Mouse (Mus musculus): ENCODE data around the gene Ppp6r2.

Ppp6r2 gene

DNA sequence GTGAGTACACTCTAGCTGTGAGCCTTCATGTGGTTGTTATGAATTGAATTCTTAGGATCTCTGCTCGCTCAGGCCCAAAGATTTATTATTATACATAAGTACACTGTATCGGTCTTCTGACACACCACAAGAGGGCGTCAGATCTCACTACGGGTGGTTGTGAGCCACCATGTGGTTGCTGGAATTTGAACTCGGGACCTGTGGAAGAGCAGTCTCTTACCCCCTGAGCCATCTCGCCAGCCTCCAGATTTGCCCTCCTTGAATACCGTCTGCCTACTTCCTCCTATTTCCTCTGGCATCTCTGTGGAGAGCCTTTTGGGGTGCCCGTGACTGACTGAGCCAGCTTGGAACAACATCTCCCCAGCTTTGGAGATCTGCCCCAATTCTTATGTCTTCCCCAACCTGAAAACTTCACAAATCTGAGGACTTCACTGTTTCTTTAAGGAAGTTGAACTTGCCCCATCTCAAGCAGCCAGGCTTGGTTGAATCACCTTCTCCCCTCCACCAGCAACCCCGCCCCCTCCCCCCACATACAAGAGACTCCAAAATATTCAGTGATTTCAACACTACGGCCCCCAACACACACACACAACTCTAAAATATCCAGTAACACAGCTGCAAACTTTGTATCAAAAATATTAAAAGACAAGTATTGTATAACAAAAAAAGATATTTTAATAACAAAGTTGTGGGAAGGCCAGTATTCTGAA is 29.6 kb upstream of the Ppp6r2 start:
- DNase-seq (ENCODE audit: low spot score in 2 of 2), result no peak

DNA sequence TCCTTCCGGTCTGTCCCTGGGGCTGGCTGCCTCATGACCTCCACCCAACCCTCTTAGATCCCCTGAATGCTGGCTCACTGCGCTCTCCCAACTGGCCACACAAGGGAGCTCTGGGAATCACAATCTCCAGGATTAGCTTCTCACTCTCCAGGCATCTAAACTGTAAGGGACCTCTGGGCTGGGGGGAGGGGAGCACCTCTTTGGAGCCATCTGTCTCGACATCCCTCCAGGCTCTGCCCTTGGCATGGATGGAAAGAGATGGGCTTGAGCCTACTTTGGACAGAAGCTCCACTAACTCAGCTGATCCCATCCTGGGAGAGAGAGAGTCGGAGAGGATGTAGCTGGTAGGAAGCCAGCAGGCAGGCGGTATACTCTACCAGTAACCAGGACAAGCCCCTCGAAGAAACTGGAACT is 29.0 kb upstream of the Ppp6r2 start:
- peak in 1 of 2 experiments; percentile 17 for DNase-seq (ENCODE audit: low spot score in 2 of 2)

DNA sequence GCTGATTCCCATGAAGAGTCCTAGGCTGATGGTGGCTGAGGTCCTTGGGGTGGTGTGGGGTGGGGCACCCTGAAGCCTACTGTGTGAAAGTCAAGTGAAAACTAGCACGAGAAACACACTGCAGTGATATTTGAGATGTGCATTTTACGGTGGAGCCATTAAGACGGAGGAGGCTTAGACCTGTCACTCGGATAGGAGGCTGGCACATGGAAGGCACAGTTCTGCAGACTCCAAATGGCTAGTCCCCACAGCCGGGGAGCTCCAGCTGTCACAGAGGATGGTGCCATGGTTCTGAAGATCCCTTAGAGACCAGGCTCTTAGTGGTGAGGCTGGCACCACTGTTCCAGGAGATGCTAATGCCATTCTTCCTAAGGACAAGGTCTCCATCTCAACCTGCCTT is 28.5 kb upstream of the Ppp6r2 start:
- DNase-seq (ENCODE audit: low spot score in 2 of 2), result no peak

DNA sequence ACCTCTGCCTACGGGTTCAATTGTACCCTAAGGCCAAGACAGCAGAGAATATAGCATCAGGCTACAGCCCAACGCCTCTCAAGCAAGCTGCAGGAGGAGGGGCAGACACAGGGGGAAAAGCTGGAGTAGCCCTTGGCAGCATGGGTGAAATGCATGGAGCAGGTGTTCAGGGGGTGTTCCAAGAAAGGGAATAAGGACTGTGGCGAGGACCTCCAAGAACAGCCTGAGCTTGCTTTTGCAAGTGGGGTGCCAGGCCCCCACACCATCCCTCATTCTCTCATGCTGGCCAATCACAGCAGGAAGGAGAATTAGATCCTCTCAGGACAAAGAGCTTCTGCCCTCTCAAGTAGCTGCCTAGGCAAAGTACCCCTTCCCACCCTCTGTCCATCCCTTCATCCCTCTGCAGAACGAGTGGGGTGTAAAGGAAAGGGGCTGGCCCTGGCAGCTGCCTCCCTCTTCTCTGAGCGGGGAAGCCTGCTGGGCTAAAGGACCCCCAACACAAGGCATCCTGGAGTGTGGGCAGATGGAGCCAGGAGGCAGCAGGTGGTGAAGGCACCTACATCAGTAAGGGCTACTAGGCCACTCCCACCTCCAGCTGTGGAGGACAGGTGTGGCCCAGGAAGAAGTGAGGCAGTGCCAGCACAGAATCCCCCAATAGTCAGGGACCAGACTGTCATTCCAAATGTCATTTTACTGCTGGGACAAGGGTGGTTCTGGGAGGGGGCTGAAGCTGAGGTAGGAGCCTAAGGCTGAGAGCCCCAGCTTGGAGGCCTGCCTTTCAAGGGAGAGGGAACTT is 27.0 kb upstream of the Ppp6r2 start:
- DNase-seq (ENCODE audit: low spot score in 2 of 2), result no peak

DNA sequence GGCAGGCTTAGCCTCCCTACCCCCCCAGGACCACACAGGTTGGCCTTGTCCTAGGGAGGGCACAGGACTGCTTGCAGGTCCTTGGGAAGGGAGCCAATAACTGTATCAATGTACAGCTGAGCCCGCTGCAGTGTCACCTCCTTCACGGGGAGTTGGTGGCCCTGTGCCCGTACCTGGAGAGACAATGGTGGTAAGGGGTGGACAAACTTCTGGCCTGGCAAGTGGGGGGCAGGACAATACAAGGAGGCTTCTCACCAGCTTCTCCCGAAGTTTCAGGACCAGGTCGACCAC is 26.5 kb upstream of the Ppp6r2 start:
- no peak for DNase-seq (ENCODE audit: low spot score in 2 of 2)

DNA sequence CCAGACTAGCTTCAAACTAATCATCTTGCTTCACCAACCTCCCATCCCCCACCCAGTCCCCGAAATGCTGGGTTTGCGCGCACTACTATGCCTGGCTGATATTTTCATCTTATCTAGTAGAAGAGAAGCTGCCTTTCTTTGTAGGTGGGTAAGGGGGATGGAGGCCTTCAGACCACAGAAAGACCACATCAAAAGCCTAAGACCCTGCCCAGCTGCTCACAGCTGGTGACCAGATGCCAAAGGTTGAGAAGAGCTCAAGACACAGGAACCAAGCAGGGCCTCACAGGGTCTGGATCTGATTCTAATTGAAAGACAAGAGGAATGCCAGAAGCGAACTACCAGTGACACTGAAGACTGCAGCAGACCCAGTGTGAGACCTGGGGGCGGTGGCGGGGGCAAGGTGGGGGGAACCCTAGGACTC is 16.1 kb upstream of the Ppp6r2 start:
- no peak for DNase-seq (ENCODE audit: low spot score in 2 of 2)

DNA sequence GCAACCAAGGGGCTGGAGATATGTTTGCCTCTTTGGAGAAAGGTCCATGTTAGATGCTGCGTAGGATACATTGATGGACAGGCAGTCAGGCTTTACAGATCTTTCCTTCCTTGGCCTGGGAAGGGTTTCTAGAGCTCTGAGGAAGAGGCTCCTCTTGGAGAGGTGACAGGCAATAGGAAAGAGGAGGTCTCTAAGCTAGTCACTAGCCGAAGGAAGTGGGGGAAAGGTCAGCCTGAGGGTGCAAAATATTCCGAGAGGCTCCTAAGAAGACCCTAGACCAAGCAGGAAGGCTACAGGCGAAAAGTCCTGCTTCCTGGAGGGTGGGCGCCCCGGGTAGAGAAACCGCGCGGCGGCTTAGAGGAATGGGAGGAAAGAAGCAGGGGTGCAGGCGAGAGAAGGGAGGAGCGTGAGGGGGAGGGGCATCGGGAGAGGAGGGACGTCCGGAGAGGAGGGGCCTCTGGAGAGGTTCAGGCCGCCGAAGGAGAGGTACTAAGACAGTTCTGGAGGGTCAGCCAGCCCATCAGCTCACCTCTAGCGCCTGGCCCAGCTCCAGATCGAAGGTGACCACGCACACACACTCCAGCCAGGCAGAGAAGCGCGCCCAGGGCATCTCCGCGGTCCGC is 15.6 kb upstream of the Ppp6r2 start:
- peak; percentile 86 to 94 for DNase-seq (ENCODE audit: low spot score in 2 of 2)

DNA sequence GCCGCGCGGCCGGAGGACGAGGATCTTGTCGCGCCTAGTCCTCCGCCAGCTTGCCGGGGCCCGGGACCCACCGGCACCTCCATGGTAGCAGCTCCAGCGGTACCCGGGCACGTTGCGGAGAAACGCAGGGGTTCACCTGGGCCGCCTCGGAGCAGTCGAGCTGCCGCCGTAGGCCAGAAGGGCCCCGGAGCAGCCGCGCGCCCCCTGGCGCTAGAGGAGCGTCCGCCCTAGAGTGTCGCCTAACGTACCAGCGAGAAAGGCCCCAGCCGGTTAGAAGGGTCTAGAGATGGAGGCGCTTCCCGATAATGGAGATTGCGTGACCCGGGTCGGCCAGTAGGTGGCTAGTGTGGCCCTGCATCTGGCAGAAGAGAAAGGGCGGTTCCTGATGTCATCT is 15.0 kb upstream of the Ppp6r2 start, which contains the start of gene Dennd6b:
Dennd6b (minus strand) TSS at position 184 of the 394 bp plus-strand sequence.
- peak; percentile 93 to 98 for DNase-seq (ENCODE audit: low spot score in 2 of 2)

DNA sequence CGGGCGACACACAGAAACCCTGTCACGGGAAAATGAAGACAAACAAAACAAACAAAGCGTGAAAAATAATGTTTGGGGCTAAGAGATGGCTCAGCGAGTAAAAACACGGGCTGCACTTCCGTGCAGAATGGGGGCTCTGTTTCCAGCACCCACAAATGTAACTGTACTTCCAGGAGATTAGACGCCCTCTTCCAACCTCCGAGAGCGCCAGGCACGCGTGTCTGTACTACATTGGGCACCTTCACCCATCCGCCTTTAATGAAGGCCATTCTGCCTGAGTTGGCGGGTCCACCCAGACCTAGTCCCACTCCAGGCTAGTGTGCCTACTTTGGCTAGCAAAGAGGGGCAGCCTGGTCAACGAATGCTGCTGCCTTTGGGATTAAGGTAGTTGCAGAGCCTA is 14.3 kb upstream of the Ppp6r2 start:
- DNase-seq (ENCODE audit: low spot score in 2 of 2), result no peak

DNA sequence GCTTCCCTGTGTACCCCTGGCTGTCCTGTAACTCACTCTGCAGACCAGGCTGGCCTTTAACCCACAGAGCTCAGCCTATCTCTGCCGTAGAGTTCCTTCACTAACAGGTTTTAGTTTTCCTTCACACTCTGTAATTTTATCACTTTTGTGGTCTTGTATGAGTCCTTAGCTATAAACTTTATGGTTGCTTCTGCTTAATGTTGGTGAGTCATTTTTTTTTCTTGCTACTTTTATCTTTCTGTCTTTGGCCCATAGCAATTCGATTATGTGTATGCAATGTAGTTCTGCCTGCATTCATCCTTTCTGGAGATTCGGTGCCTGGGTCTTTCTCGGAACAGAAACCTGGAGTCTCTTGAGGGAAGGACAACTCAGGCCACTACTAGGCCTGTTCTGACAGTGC is 3.9 kb upstream of the Ppp6r2 start:
- DNase-seq (ENCODE audit: low spot score in 2 of 2), result no peak

DNA sequence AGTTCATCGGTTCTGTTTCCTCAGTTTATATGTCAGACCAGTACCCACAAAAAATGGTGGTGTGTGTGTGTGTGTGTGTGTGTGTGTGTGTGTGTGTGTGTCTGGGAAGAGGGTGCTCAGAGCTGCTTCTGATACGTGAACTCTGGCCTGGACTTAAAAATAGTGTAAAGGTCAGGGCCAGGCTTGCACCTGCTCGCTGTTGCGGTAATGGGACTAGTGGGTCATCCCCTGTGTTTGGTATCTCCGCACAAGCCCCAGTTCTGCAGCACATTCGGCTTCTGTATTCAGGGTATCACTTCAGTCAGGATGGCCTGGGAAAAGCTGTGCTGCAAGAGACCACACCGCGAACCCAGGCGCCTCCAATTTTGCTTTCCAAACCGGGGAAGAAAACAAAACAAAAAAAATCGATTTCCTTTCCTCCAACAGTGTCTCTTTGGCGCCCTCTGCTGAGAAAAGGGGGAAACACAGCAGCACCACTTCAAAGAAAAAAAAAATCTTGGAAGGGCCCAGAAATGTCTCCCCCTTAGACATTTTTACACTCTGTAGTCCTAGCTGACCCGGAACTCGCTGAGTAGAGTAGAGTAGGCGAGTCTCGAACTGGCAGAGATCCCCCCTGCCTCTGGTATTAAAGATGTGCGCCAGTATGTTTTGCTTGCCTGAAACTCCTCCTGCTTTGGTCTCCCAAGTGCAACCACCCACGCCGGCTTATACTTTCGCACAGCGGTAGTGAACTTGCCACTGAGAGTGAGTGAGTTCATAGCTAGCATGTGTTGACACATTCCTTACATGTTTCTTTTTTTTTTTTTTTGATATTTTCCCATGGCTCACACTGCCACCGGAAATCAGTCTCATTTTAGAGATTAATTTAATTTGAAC is 1.2 kb upstream of the Ppp6r2 start:
- peak; percentile 90 to 94 for DNase-seq (ENCODE audit: low spot score in 2 of 2)

DNA sequence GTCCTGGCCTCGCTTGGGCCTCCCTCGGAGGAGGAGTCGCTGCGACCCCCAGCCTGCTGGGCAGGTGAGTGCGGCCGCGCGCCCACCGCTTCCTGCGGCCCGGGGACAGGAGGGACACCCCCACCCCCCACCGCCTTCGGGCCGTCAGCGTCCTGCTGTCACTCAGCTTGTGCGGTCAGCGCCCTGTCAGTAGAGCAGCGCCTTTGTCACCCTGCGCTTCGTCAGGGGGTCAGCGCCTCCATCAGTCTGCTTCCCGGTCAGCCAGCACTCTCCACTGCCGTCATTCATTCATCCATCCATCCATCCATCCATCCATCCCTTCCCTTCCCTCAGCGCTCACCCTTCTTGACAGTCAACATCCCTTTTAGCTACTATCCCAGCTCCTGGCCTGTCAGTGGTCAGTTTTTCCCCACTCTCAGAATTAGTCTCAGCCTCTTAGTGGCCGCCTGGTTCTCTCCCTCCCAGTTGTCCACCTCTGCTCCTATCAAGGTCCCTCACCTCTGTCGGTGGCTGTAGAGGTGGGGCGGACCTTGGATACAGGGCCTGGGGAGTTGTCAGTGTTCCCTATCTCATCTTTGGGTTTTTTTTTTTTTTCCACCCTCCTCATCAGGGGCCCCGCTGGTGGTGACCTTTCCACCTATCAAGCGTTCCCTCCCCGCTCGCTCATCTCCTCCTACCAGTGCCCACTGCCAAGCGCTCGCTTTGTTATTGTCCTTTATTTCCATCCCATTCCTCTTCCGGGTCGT is 536 bp downstream of the Ppp6r2 start:
- peak; percentile 56 to 65 for DNase-seq (ENCODE audit: low spot score in 2 of 2)

DNA sequence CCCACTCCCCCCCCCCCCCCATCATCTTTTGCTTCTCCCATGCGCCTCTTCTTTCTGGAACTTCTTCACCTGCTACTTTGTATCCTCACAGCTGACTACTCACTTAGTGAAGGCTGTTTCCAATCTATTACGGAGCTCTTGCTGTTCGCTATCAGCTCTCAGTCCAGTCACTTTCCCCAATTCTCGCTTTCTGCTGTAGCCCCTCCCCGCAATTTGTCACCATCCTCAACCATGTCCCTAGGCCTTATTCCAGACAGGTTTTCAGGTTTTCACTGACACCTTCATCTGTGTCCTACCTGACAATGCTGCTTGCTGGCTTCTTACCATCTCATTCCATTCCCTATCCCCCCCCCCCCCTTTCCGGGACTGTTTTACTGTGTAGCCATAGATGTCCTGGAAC is 1.1 kb downstream of the Ppp6r2 start:
- DNase-seq (ENCODE audit: low spot score in 2 of 2), result peak in 1 of 2 experiments; percentile 14

DNA sequence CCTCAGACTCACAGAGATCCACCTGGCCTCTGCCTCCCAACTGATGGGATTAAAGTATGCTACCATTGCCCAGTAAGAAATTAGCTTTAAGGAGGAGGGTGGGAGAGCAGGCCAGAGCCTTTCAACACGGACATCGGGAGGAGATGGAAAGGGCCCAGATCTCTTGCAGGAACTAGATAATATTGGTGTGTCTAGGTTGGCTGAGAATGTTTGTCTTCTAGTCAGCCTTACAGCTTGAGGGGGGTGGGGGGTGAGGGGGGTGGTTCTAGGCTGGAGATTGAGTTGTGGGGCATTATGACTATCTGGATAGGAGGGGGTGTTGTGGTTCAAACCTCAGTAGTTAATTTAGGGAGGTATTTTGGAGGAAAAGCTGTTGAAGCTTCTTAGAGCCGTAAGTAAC is 2.2 kb downstream of the Ppp6r2 start:
- peak in 1 of 2 experiments; percentile 12 for DNase-seq (ENCODE audit: low spot score in 2 of 2)

DNA sequence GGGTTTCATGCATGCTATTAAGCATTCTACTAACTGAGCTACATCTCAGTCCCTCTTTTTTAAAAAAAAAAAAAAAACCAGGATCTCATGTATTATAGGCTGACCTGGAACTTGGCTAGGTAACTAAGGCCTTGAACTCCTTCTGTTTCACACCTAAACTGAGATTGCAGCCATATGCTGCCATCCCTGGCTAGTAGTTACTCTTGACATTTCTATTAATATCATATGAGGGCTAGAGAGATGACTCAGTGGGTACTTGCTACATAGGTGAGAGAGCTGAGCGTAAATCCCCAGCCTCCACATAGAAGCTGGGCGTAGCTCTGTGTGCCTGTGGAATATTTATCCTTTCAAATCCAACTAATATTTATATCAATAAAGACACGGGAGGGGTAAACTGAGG is 3.6 kb downstream of the Ppp6r2 start:
- no peak for DNase-seq (ENCODE audit: low spot score in 2 of 2)

DNA sequence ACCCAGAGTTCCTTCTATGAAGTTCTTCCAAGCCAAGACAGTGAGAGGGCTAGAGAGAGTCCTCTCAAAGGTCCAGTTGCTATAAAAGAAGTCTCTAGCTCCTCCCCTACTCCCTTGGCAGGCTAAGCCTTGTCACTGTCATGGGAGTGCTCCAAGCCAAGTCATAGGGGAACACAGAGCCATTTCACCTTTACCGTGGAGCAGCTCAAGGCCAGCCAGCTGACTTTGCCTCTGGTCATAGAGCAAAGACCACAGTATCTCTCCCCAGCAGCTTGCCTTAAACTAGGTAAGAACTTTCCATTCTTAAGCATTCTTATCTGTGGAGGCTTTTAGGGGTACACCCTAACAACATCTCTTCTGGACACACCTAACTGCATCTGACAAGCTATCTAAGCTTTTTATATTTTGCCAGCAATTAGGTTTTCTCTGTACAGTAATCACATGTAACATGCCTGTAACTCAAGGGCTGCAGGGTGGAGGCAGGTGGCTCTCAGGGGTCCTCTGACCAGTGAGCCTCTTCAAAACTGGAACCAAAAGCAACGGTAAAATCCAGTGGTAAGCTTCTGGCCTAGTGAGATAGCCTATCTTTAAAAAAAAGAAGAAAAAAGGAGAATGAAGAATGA is 4.4 kb downstream of the Ppp6r2 start:
- DNase-seq (ENCODE audit: low spot score in 2 of 2), result peak; percentile 27 to 32

DNA sequence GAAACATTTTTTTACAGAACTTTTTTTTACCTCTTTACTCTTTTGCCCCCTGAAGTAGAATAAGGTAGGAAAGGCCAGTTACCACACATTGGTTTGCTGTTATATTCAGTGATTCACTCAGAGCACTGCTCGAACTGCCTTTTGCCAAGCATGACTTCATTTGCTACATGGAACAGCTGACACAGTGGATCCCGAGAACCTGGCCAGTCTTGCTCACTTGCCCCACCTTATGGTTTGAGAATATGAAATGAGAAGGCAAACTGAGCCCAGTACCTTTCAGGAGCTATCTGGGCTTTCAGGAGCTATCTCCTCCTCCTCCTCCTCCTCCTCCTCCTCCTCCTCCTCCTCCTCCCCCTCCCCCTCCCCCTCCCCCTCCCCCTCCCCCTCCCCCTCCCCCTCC is 22.2 kb downstream of the Ppp6r2 start:
- no peak for DNase-seq (ENCODE audit: low spot score in 2 of 2)

DNA sequence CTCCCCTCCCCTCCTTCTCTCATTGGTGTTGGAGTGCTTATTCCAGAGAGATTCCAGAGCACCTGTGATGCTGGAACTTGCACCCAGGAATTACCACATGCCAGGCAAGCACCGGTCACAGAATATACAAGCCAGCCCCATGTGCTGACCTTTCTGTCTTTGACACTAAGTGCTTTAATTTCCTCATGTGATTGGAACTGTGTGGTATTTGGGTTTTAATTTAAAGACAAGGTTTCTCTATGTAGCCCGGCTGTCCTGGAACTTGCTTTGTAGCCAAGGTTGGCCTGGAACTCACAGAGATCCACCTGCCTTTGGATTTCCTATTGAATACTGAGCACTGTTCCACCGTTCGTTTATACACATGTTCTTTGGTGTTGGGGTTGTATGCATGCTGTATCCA is 22.7 kb downstream of the Ppp6r2 start:
- DNase-seq (ENCODE audit: low spot score in 2 of 2), result no peak

DNA sequence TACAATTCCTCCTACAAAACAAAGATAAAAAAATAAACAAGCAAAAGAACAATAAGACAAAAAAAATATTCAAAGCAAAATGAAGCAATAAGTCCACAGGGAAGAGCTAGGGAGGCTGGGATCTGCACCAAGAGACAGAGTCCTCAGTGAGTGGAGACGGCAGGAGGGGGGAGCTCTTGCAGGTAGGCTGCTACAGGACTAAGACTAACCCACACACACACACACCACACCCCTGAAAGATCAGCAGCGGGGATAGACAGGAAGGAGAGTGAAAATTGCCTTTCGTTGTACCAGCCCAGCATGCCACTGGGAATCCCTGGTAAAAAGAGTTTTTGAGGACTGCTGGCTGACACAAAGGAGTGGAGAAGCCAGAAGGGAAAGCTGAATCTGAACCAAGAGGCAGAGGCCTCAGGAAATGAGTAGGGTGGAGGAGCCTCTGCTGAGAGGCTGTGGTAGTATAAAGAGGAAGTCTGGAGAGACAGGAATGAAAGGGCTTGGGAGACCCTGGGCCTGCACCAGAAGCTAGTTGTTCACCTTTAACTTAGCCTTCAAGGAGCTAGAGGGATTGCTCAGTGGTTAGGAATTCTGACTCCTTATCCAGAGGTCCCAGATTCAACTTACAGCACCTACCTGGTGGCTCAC is 28.5 kb downstream of the Ppp6r2 start:
- no peak for DNase-seq (ENCODE audit: low spot score in 2 of 2)

DNA sequence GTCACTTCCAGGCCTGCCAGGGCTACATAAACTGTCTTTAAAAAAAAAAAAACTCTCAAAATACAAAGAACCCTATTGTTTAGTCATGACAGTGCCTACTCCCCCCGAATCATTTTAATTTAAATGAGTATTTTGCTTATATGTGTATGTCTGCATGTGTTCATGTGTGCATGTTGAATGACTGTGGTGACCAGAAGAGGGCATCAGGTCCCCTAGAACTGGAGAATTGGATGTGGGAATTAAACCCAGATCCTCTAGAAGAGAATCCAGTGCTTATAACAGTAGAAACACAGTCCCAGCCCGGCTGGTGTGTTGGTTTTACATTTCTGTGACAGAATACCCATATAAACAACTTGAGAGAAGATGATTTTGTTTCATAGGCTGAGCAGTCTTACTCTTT is 29.7 kb downstream of the Ppp6r2 start:
- no peak for DNase-seq (ENCODE audit: low spot score in 2 of 2)

All from spleen, postnatal 10 days (tissue).